Comparison of ENCODE assay signal across 8 mouse cellular contexts in the genomic region with DNA sequence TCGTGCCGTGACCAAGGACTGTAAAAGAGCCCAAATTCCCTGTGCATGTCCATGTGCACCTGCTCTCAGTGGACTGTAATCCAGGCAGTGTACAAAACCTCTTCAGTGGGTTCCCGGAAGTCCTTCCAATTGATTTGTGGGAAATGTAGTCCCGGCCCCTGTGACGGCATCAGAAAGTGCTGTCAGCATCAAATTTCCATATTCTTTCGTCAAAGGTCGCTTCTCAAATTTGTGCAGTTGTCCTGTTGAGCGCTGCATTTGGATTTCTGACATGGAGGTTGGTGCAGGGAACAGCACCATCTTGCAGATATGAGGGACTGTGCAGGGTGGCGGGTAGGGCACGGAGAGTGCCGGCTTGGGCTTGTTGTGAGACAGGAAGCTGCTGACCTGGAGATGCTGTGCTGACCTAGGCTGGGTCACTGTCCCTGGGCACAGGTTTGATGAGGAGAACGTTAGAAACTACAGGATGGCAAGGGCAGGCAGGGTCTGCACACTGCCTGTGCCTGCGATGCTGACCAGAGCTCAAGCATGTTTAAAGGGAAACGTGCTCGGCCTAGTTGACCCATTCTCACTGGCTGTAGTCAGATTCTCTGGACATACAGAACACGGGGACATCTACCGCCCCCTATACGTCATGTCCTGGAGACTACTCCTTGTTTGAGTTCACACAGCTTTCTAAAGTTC. TPM values are rescaled to one million over a fixed set of nuclear protein-coding genes. Genes with fewer than 3 reads are reported as not detected.
A peak's percentile ranks its signal among the peaks of the same experiment; 100 is the strongest.
DNase-seq lines count a peak whose midpoint lies in the region; ATAC-seq lines count a peak whose summit lies in the region.

No protein-coding gene starts in this region.

- H3K27ac ChIP-seq in hindbrain, embryonic 12.5 days = peak overlapping the region; percentile 69

- no peaks in the 10 kb centered on the region for H3K27me3 ChIP-seq in hindbrain, embryonic 12.5 days

- DNase-seq in Muller cell, postnatal 12 days (ENCODE audit: inconsistent ontology term) = peak; percentile 82
- peak; percentile 88 for DNase-seq in cerebellum, adult 9-11 months
- peak; percentile 88 to 94 for DNase-seq in frontal cortex, adult 2 months (ENCODE audit: extremely low spot score in 1 of 2, low spot score in 1 of 2)
- peak; percentile 81 to 93 for DNase-seq in layer of hippocampus, postnatal 14 days (ENCODE audit: low spot score in 2 of 2)
- peak; percentile 78 for DNase-seq in lung, postnatal 14 days
- DNase-seq in retina, adult 2 months (ENCODE audit: low read depth, low spot score) = peak; percentile 77
- peak; percentile 69 to 71 for DNase-seq in thymus, postnatal 36 days

- ATAC-seq in hindbrain, embryonic 12.5 days (ENCODE audit: low FRiP score) = peak; percentile 98

- whole genome bisulfite sequencing in hindbrain, embryonic 12.5 days = under 1% methylated on average over 18 of the region's 18 CpGs

- peak overlapping the region; percentile 54 for H3K4me3 ChIP-seq in hindbrain, embryonic 12.5 days

- H3K9me3 ChIP-seq in hindbrain, embryonic 12.5 days (replicated peaks) = no peaks in the 10 kb centered on the region

- peak overlapping the region; percentile 65 for H3K4me2 ChIP-seq in hindbrain, embryonic 12.5 days (replicated peaks)

- H3K36me3 ChIP-seq in hindbrain, embryonic 12.5 days = no peaks in the 10 kb centered on the region

- H3K4me1 ChIP-seq in hindbrain, embryonic 12.5 days = peaks cover 7% of the 10 kb centered on the region

- H3K9ac ChIP-seq in hindbrain, embryonic 12.5 days = peak overlapping the region; percentile 64

RNA-seq across cellular contexts. Expression of gene Zfp759, which starts 6.7 kb away (rescaled TPM):
- polyA plus RNA-seq in frontal cortex, adult 2 months (2012; rRNA removed) = 3.0 and 3.4 TPM in 2 replicates
- 2.4 and 3.4 TPM in 2 replicates for polyA plus RNA-seq in hindbrain, embryonic 12.5 days (2016; fragmentation: Nextera tagmentation; extraction: Ambion mirVana)
- total RNA-seq in layer of hippocampus, postnatal 14 days (2021) = 10 to 100 TPM in 1 of 2 experiments, 1 to 10 TPM in 1; 9.4 to 10.6 TPM

RNA-seq across cellular contexts. Expression of gene Rslcan18, which starts 12.1 kb away (rescaled TPM):
- 0.21 and 0.24 TPM in 2 replicates for polyA plus RNA-seq in frontal cortex, adult 2 months (2012; rRNA removed)
- polyA plus RNA-seq in hindbrain, embryonic 12.5 days (2016; fragmentation: Nextera tagmentation; extraction: Ambion mirVana) = 0.15 TPM in 1 of 2 replicates, not detected in the other
- total RNA-seq in layer of hippocampus, postnatal 14 days (2021) = under 1 TPM; 0.12 to 0.44 TPM

RNA-seq across cellular contexts. Expression of gene Gm28557, which starts 19.8 kb away (rescaled TPM):
- polyA plus RNA-seq in frontal cortex, adult 2 months (2012; rRNA removed) = 1.6 and 2.0 TPM in 2 replicates
- polyA plus RNA-seq in hindbrain, embryonic 12.5 days (2016; fragmentation: Nextera tagmentation; extraction: Ambion mirVana) = 2.2 TPM in 2 replicates
- 1 to 10 TPM; 2.3 to 2.7 TPM for total RNA-seq in layer of hippocampus, postnatal 14 days (2021)

RNA-seq across cellular contexts. Expression of gene Zfp708, which starts 30.4 kb away (rescaled TPM):
- polyA plus RNA-seq in frontal cortex, adult 2 months (2012; rRNA removed) = 3.0 and 3.7 TPM in 2 replicates
- 7.8 and 8.3 TPM in 2 replicates for polyA plus RNA-seq in hindbrain, embryonic 12.5 days (2016; fragmentation: Nextera tagmentation; extraction: Ambion mirVana)
- 1 to 10 TPM; 2.9 to 3.5 TPM for total RNA-seq in layer of hippocampus, postnatal 14 days (2021)

RNA-seq across cellular contexts. Expression of gene Rsl1, which starts 44.8 kb away (rescaled TPM):
- 3.3 and 3.4 TPM in 2 replicates for polyA plus RNA-seq in frontal cortex, adult 2 months (2012; rRNA removed)
- polyA plus RNA-seq in hindbrain, embryonic 12.5 days (2016; fragmentation: Nextera tagmentation; extraction: Ambion mirVana) = 6.2 and 7.1 TPM in 2 replicates
- 1 to 10 TPM; 5.2 to 5.5 TPM for total RNA-seq in layer of hippocampus, postnatal 14 days (2021)

Comparison
In these comparisons a context has a peak if more than half of its experiments do, and no peak if none do; other contexts are left out.
1. Peak in every context shown above with its lines: DNase-seq, ATAC-seq, H3K4me3 ChIP-seq and H3K27ac ChIP-seq.